Mouse (Mus musculus) embryonic fibroblast, embryonic 13.5 days (primary cell): Measurements from ENCODE around the gene Castor1.

Source experiments
- CTCF ChIP-seq: IDR thresholded peaks from 2 replicates; pipeline ENCODE4 v1.5.1; 2011; ENCODE audit warnings: mild to moderate bottlenecking, control low read depth, low read length, moderate library complexity, borderline replicate concordance; ENCODE audit not compliant: insufficient read depth
- POLR2A ChIP-seq: IDR thresholded peaks from 2 replicates; pipeline ENCODE4 v1.6.1; 2011; ENCODE audit warnings: low read depth, mild to moderate bottlenecking, control low read depth, low read length, moderate library complexity

GRCm38 (mm10) chr11:4219317-4219751, 1.3 kb downstream of the Castor1 start:
- TF ChIP-seq CTCF (peak; percentile 40; the same call in 1 of the 2 replicates), POLR2A (peak; percentile 49; the same call in 1 of the 2 replicates)
